Mouse (Mus musculus) limb, embryonic 14.5 days (tissue): ENCODE results near the gene Zgrf1. TPM values are rescaled to one million over a fixed set of nuclear protein-coding genes. Genes with fewer than 3 reads are reported as not detected.
A peak's percentile ranks its signal among the peaks of the same experiment; 100 is the strongest.

ENCODE experiments used
- ATAC-seq: fragments of 200-750 bp; cut with Nextera tagmentation; 2 replicates; pipeline ENCODE4 v1.8.0; 2017; ENCODE audit warnings: low read depth, moderate number of reproducible peaks, moderate TSS enrichment; ENCODE audit not compliant: low FRiP score
- DNase-seq: peaks from one replicate; pipeline ENCODE4 v3.0.0-alpha.2; 2015; ENCODE audit warnings: low spot score
- H3K27ac ChIP-seq: fragments of 300-500 bp; sonication (generic); replicated peaks from 2 replicates; pipeline ENCODE4 v1.5.1; 2014; ENCODE audit warnings: low read depth, mild to moderate bottlenecking, low read length, moderate library complexity, mixed read lengths
- H3K27me3 ChIP-seq: fragments of 300-500 bp; sonication (generic); 2 replicates; pipeline ENCODE4 v1.6.1; 2014; ENCODE audit warnings: low read length, mixed read lengths; ENCODE audit not compliant: control insufficient read depth, insufficient read depth
- H3K36me3 ChIP-seq: fragments of 300-500 bp; sonication (generic); 2 replicates; pipeline ENCODE4 v1.6.1; 2014; ENCODE audit warnings: mild to moderate bottlenecking, low read length, moderate library complexity, mixed read lengths; ENCODE audit not compliant: control insufficient read depth, insufficient read depth
- H3K4me1 ChIP-seq: fragments of 300-500 bp; sonication (generic); 2 replicates; pipeline ENCODE4 v1.6.1; 2014; ENCODE audit warnings: antibody characterized with exemption, low read length, mixed read lengths; ENCODE audit not compliant: control insufficient read depth, insufficient read depth
- H3K4me2 ChIP-seq: fragments of 300-500 bp; sonication (generic); replicated peaks from 2 replicates; pipeline ENCODE4 v1.6.1; 2014; ENCODE audit warnings: low read depth, mild to moderate bottlenecking, low read length, moderate library complexity; ENCODE audit not compliant: severe bottlenecking
- H3K4me3 ChIP-seq: fragments of 300-500 bp; sonication (generic); replicated peaks from 2 replicates; pipeline ENCODE4 v1.5.1; 2014; ENCODE audit warnings: low read length
- H3K9ac ChIP-seq: fragments of 300-500 bp; sonication (generic); 2 replicates; pipeline ENCODE4 v1.6.1; 2014; ENCODE audit warnings: mild to moderate bottlenecking, low read depth, low read length, moderate library complexity; ENCODE audit not compliant: severe bottlenecking
- H3K9me3 ChIP-seq: fragments of 300-500 bp; sonication (generic); 2 replicates; pipeline ENCODE4 v1.6.1; 2016; ENCODE audit warnings: low read length; ENCODE audit not compliant: control insufficient read depth
- POLR2A ChIP-seq: fragments of 200-500 bp; IDR thresholded peaks from 2 replicates; pipeline ENCODE4 v1.8.0; 2012; ENCODE audit warnings: inconsistent platforms, mild to moderate bottlenecking, moderate library complexity, borderline replicate concordance; ENCODE audit not compliant: insufficient read depth, insufficient read length; ENCODE audit errors: extremely low read depth
- WGBS: fragments of 180-500 bp; shearing (Covaris S2); extraction: QIAGEN DNeasy Blood & Tissue Kit; methylation state at CpG from one replicate; pipeline ENCODE4 v1.1.7; 2014; 5-methylcytosine and 5-hydroxymethylcytosine counted together
- polyA plus RNA-seq, 2 experiments: library from polyadenylated mRNA; depleted of rRNA in 1 of 2; stranded (reverse) in 1 of 2; unstranded in 1 of 2; fragments of >200 nt; fragmentation: Nextera tagmentation in 1 of 2; extraction: Ambion mirVana in 1 of 2; gene quantifications; 2 replicates each; pipeline versions ENCODE4 v1.2.1 to v1.2.3; 2012 to 2014

Gene Zgrf1
- polyA plus RNA-seq, 2 experiments = 8.1 to 14.1 TPM

DNA sequence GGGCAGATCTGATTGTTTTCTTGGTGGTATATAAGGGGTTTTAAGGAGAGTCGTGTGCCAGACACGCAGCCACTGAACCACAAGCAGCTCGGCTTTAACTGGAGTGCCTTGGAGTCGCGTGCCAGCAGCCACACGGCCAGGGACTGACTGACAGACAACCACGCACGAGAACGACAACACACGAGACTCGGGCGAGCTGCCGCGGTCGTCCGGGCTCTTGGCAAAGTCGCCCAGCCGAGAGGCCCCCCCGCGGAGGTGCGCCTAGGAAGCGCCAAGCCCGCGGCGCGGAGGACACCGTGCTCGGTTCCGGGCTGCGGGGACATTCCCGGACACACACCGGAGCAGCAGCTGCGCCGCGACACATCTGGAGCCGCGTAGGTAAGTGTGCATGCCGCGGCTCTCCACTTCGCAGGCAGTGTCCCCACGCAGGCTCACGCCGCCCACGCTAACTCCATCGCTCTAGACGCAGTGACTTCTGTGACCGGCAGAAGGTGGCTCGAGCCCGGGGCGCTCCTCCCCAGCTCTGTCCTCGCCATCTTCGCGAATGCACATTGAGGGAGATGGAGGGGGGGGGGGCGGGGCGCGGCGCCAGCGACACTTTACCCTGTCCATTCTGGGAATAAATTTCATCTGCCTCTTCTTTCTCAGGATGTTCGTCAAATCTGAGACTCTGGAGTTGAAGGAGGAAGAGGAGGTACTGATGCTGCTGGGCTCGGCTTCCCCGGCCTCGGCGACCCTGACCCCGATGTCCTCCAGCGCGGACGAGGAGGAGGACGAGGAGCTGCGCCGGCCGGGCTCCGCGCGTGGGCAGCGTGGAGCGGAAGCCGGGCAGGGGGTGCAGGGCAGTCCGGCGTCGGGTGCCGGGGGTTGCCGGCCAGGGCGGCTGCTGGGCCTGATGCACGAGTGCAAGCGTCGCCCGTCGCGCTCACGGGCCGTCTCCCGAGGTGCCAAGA, 80.1 kb downstream of the Zgrf1 start, which contains the start of gene Neurog2:
Gene Neurog2 (plus strand): TSS at position 56 of the 953 bp plus-strand sequence.
- peaks cover 21% of the 10 kb centered on the region for H3K4me1 ChIP-seq
- H3K9ac ChIP-seq = 0 out of 2 replicates have a peak within 1 kb of the TSS, but pooled peaks have one; percentile 25
- H3K27ac ChIP-seq = no peak within 1 kb of the TSS
- peak within 1 kb of the TSS; percentile 40 for H3K4me3 ChIP-seq
- DNase-seq (no peak), ATAC-seq (no peak)
- under 1% methylated on average over 67 of the region's 92 CpGs for WGBS
- TF ChIP-seq POLR2A = no peak
- H3K27me3 ChIP-seq = peaks cover 94% of the 10 kb centered on the region
- peak within 1 kb of the TSS; percentile 66 for H3K4me2 ChIP-seq
- H3K36me3 ChIP-seq = no peaks in the 10 kb centered on the region
- H3K9me3 ChIP-seq = no peaks in the 10 kb centered on the region

DNA sequence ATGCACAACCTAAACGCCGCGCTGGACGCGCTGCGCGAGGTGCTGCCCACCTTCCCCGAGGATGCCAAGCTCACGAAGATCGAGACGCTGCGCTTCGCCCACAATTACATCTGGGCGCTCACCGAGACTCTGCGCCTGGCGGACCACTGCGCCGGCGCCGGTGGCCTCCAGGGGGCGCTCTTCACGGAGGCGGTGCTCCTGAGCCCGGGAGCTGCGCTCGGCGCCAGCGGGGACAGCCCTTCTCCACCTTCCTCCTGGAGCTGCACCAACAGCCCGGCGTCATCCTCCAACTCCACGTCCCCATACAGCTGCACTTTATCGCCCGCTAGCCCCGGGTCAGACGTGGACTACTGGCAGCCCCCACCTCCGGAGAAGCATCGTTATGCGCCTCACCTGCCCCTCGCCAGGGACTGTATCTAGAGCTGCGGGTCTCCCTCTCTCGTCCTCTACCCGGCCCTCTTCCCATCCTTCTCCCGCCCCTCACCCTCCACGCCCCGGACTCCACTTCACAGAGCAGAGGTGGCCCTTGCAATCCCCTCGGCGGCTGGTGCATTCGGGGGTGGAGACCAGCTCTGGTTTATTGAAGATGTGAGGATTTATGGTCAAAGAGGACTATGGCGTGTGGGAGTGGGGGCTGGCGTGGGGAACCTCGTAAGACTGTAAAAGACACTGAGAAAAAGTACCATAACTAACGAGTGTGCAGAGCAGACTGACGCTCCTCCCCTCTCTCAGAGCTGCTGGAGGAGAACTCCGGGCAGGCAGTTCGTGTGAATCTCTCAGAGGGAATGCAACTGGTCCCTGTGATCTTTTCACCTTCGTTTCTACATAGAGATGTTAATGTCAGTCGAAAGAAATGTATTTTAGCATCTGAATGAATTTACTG, 81.1 kb downstream of the Zgrf1 start:
- ATAC-seq (peak; percentile 80), DNase-seq (peak; percentile 68)
- H3K4me3 ChIP-seq = peak overlapping the region; percentile 40
- H3K9me3 ChIP-seq = no peaks in the 10 kb centered on the region
- H3K9ac ChIP-seq = 0 out of 2 replicates have a peak overlapping the region, but pooled peaks have one; percentile 25
- TF ChIP-seq POLR2A = no peak
- no peak overlapping the region for H3K27ac ChIP-seq
- under 1% methylated on average over 38 of the region's 58 CpGs for WGBS
- peaks cover 21% of the 10 kb centered on the region for H3K4me1 ChIP-seq
- peaks cover 96% of the 10 kb centered on the region for H3K27me3 ChIP-seq
- no peaks in the 10 kb centered on the region for H3K36me3 ChIP-seq
- peak overlapping the region; percentile 66 for H3K4me2 ChIP-seq

DNA sequence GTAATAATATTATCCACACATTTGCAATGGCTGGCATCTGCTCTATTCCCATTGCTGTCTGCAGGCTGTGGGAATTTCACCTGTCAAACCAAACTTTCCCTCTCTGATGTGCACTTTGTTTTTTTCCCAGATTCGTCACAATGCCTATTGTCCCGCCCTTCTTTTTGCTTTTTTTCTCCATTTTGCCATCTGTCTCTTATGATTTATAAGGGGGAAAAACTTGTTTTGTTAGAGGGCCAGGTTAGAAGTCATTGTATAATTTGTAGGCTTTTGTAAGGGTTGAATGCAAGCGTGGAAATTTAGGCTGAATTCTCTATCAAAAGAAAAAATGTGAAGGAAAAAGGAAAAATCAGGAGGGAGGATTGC, 81.7 kb downstream of the Zgrf1 start:
- Histone ChIP-seq H3K9ac (no peak overlapping the region), H3K4me3 (no peak overlapping the region), H3K9me3 (no peaks in the 10 kb centered on the region), H3K4me1 (peaks cover 23% of the 10 kb centered on the region), H3K27ac (no peak overlapping the region), H3K36me3 (no peaks in the 10 kb centered on the region), H3K27me3 (peaks cover 96% of the 10 kb centered on the region), H3K4me2 (no peak overlapping the region)
- DNase-seq (no peak), ATAC-seq (no peak)
- 4% methylated on average over 3 of the region's 3 CpGs for WGBS
- TF ChIP-seq POLR2A = no peak

DNA sequence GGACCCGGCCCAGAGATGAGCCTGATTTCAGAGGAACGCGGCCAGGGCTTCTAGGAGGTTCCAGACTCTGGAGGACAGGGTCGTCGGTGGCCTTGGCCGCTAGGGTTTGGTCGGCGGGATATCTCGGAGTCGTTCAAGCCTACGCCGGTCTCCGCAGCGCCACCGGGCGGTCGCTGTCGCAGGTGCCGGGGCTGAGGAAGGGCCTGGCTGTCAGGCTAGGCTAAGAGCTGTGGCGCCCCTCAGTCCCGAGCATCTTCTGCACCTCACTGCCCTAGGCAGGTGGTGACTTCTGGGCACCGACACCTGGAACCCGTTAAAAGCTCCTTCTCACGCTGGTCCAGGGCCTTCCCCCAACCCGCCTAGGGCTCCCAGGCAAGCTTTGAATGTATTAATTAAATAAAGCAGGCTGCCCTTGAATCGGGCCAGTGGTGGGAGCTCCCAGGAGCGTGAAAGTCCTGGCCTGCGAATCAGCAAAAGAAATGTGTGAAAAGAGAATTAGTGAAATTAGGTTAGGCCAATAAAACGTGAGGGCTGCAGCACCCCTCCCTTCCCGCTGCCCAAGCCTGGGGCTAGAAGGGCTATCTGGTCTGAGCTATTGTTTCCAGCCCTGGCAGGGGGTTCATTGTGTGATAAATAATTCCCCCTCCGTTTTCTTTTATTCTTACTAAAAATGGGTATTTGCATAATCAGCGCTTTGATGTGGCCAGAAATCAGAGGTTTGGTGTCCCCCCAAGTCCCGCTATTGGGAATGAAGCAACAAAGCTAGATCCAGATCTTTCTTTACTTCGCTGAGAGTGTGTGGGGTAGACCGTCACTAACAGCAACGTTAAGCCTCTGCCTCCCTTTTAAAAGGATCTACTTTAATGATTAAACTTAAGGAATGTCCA, 86.8 kb downstream of the Zgrf1 start:
- H3K27me3 ChIP-seq = peaks cover 94% of the 10 kb centered on the region
- DNase-seq = no peak
- H3K4me2 ChIP-seq = no peak overlapping the region
- H3K9me3 ChIP-seq = no peaks in the 10 kb centered on the region
- no peaks in the 10 kb centered on the region for H3K36me3 ChIP-seq
- H3K9ac ChIP-seq = no peak overlapping the region
- peaks cover 9% of the 10 kb centered on the region; the same call in 1 of the 2 replicates for H3K4me1 ChIP-seq
- no peak for TF ChIP-seq POLR2A
- 1% methylated on average over 36 of the region's 36 CpGs for WGBS
- H3K4me3 ChIP-seq = no peak overlapping the region
- no peak overlapping the region for H3K27ac ChIP-seq
- ATAC-seq = peak; percentile 42; the same call in 1 of the 2 replicates
